Mouse (Mus musculus): ENCODE data around the gene Trappc1.

- no peak for TF ChIP-seq CTCF (IDR thresholded peaks at IDR 0.05; ENCODE audit: low read depth, low read length)
- TF ChIP-seq TAL1 (conservative IDR thresholded peaks at IDR 0.05; ENCODE audit: low read depth, low read length): no peak
Observed at GRCm38 (mm10) chr11:69340161-69341131, 16.7 kb downstream of the Trappc1 start, which contains the start of gene Rnf227.

All from G1E (cell line).